Mouse (Mus musculus) heart, embryonic 16.5 days (tissue): ENCODE measurements around the gene Hectd4. TPM values are rescaled to one million over a fixed set of nuclear protein-coding genes. Genes with fewer than 3 reads are reported as not detected.
"Not testable (repeated sequence)": the region's sequence is repeated elsewhere in the genome, so short reads cannot be mapped to it uniquely, and the experiment has no call there.

Source experiments
- ATAC-seq: fragments of 200-750 bp; cut with Nextera tagmentation; replicated peaks from 2 replicates; pipeline ENCODE4 v1.8.0; 2017; ENCODE audit warnings: moderate number of reproducible peaks; ENCODE audit not compliant: insufficient read depth, low FRiP score; ENCODE audit errors: extremely low read depth
- H3K27ac ChIP-seq: fragments of 300-500 bp; sonication (generic); 2 replicates; pipeline ENCODE4 v1.5.1; 2014; ENCODE audit warnings: mild to moderate bottlenecking, low read length, control low read depth, moderate library complexity
- H3K27me3 ChIP-seq: fragments of 300-500 bp; sonication (generic); 2 replicates; pipeline ENCODE4 v1.6.1; 2014; ENCODE audit warnings: low read length, mixed read lengths; ENCODE audit not compliant: control insufficient read depth, insufficient read depth
- H3K36me3 ChIP-seq: fragments of 300-500 bp; sonication (generic); 2 replicates; pipeline ENCODE4 v1.6.1; 2014; ENCODE audit not compliant: control insufficient read depth, insufficient read depth
- H3K4me1 ChIP-seq: fragments of 300-500 bp; sonication (generic); 2 replicates; pipeline ENCODE4 v1.6.1; 2014; ENCODE audit warnings: low read length, mixed read lengths; ENCODE audit not compliant: control insufficient read depth, insufficient read depth
- H3K4me2 ChIP-seq: fragments of 300-500 bp; sonication (generic); 2 replicates; pipeline ENCODE4 v1.6.1; 2014; ENCODE audit warnings: low read depth, mild to moderate bottlenecking, control low read depth, low read length
- H3K4me3 ChIP-seq: fragments of 300-500 bp; sonication (generic); 2 replicates; pipeline ENCODE4 v1.5.1; 2014; ENCODE audit warnings: mild to moderate bottlenecking, control low read depth, low read length
- H3K9ac ChIP-seq: fragments of 300-500 bp; sonication (generic); 2 replicates; pipeline ENCODE4 v1.6.1; 2014; ENCODE audit warnings: low read length, control low read depth
- H3K9me3 ChIP-seq: fragments of 300-500 bp; sonication (generic); replicated peaks from 2 replicates; pipeline ENCODE4 v1.6.1; 2016; ENCODE audit warnings: low read length; ENCODE audit not compliant: control insufficient read depth
- WGBS: fragments of 180-500 bp; shearing (Covaris S2); extraction: QIAGEN DNeasy Blood & Tissue Kit; methylation state at CpG from one replicate; pipeline ENCODE4 v1.1.7; 2014; 5-methylcytosine and 5-hydroxymethylcytosine counted together
- polyA plus RNA-seq: library from polyadenylated mRNA; unstranded; fragments of >200 nt; fragmentation: Nextera tagmentation; extraction: Ambion mirVana; gene quantifications from 2 replicates; pipeline ENCODE4 v1.2.1, GENCODE M21; 2015

Gene Hectd4
- polyA plus RNA-seq, 1 experiment from 2014 or later = 2.6 TPM

DNA sequence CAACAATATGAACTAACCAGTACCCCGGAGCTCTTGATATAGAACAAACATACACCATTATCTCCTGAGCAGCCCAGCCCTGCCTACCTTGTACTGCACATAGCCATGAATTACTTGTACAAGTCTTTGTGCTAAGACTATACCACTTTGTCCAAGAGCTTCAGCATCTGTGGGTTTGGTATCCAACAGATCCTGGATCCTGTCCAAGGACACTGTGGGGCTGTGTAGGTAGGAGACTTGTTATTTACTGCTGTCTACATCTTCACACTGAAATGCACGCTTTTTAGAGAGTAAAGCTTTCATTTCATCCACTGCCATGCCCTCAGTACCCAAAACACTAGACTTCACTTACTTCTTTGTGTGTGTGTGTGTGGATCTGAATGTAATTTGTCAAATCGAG, 4.8 kb downstream of the Hectd4 start:
- no peak overlapping the region for H3K4me3 ChIP-seq
- peaks cover 20% of the 10 kb centered on the region for H3K4me1 ChIP-seq
- H3K9me3 ChIP-seq = no peaks in the 10 kb centered on the region
- no peak for ATAC-seq
- H3K27me3 ChIP-seq = no peaks in the 10 kb centered on the region
- no peak overlapping the region for H3K9ac ChIP-seq
- no peak overlapping the region for H3K27ac ChIP-seq
- 85% methylated on average over 3 of the region's 3 CpGs for WGBS
- H3K36me3 ChIP-seq = no peaks in the 10 kb centered on the region
- H3K4me2 ChIP-seq = no peak overlapping the region

- Histone ChIP-seq H3K4me1 (peaks cover 20% of the 10 kb centered on the region), H3K27ac (no peak overlapping the region), H3K4me2 (no peak overlapping the region), H3K4me3 (no peak overlapping the region), H3K9me3 (no peaks in the 10 kb centered on the region), H3K9ac (no peak overlapping the region), H3K36me3 (no peaks in the 10 kb centered on the region), H3K27me3 (no peaks in the 10 kb centered on the region)
- no peak for ATAC-seq
- 59% methylated on average over 2 of the region's 2 CpGs for WGBS
These were observed 5.8 kb downstream of the Hectd4 start for GRCm38 (mm10) chr5:121225854-121226253.

GRCm38 (mm10) chr5:121226406-121226805, 6.4 kb downstream of the Hectd4 start:
- Histone ChIP-seq H3K27me3 (no peaks in the 10 kb centered on the region), H3K9me3 (no peaks in the 10 kb centered on the region), H3K27ac (no peak overlapping the region), H3K4me3 (no peak overlapping the region), H3K9ac (no peak overlapping the region), H3K4me2 (no peak overlapping the region), H3K36me3 (no peaks in the 10 kb centered on the region), H3K4me1 (peaks cover 17% of the 10 kb centered on the region)
- WGBS = 52% methylated on average over 3 of the region's 3 CpGs
- no peak for ATAC-seq

- H3K27me3 ChIP-seq = no peaks in the 10 kb centered on the region
- no peak overlapping the region for H3K9ac ChIP-seq
- no peak overlapping the region for H3K27ac ChIP-seq
- no peak for ATAC-seq
- no peak overlapping the region for H3K4me3 ChIP-seq
- no peaks in the 10 kb centered on the region for H3K36me3 ChIP-seq
- peaks cover 14% of the 10 kb centered on the region for H3K4me1 ChIP-seq
- H3K4me2 ChIP-seq = no peak overlapping the region
- H3K9me3 ChIP-seq = no peaks in the 10 kb centered on the region
- 81% methylated on average over 4 of the region's 4 CpGs for WGBS
These were observed 6.8 kb downstream of the Hectd4 start for GRCm38 (mm10) chr5:121226845-121227244.

- WGBS = 68% methylated on average over 1 of the region's 1 CpGs
- H3K36me3 ChIP-seq, H3K27me3 ChIP-seq, H3K9me3 ChIP-seq, H3K27ac ChIP-seq, ATAC-seq, H3K4me2 ChIP-seq, H3K9ac ChIP-seq, H3K4me3 ChIP-seq: not testable (repeated sequence)
- H3K4me1 ChIP-seq = peaks cover 14% of the 10 kb centered on the region
These were observed 7.3 kb downstream of the Hectd4 start for GRCm38 (mm10) chr5:121227330-121227729.

GRCm38 (mm10) chr5:121229182-121229581, 9.2 kb downstream of the Hectd4 start:
- Histone ChIP-seq H3K4me1 (peaks cover 14% of the 10 kb centered on the region), H3K27ac (no peak overlapping the region), H3K9me3 (no peaks in the 10 kb centered on the region), H3K4me2 (no peak overlapping the region), H3K9ac (no peak overlapping the region), H3K27me3 (no peaks in the 10 kb centered on the region), H3K36me3 (no peaks in the 10 kb centered on the region), H3K4me3 (no peak overlapping the region)
- 88% methylated on average over 2 of the region's 2 CpGs for WGBS
- no peak for ATAC-seq

GRCm38 (mm10) chr5:121230811-121231210, 10.8 kb downstream of the Hectd4 start:
- no peak overlapping the region for H3K4me3 ChIP-seq

DNA sequence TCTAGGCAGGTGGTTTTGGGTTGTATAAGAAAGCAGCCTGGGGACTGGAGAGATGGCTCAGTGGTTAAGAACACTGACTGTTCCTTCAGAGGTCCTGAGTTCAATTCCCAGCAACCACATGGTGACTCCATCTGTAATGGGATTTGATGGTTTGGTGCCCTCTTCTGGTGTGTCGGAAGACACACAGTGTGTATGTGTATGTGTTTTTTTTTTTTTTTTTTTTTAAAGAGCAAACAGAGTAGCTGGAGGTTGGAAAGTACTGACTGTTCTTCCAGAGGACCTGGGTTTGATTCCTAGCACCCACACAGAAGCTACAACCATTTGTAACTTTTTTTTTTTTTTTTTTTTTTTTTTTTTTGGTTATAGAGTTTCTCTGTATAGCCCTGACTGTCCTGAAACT, 12.8 kb downstream of the Hectd4 start:
- Histone ChIP-seq H3K27ac (no peak overlapping the region), H3K9ac (no peak overlapping the region), H3K9me3 (no peaks in the 10 kb centered on the region), H3K4me1 (peaks cover 7% of the 10 kb centered on the region), H3K36me3 (no peaks in the 10 kb centered on the region), H3K4me3 (no peak overlapping the region), H3K27me3 (no peaks in the 10 kb centered on the region), H3K4me2 (no peak overlapping the region)
- no peak for ATAC-seq
- 95% methylated on average over 1 of the region's 1 CpGs for WGBS

More at GRCm38 (mm10) chr5:121230811-121231210, 10.8 kb downstream of the Hectd4 start:
- no peak overlapping the region for H3K9ac ChIP-seq
- ATAC-seq = no peak
- H3K36me3 ChIP-seq = no peaks in the 10 kb centered on the region
- no peak overlapping the region for H3K4me2 ChIP-seq
- H3K4me1 ChIP-seq = peaks cover 10% of the 10 kb centered on the region
- H3K9me3 ChIP-seq = no peaks in the 10 kb centered on the region
- H3K27me3 ChIP-seq = no peaks in the 10 kb centered on the region
- 68% methylated on average over 9 of the region's 9 CpGs for WGBS
- no peak overlapping the region for H3K27ac ChIP-seq

- Histone ChIP-seq H3K27ac (no peak overlapping the region), H3K27me3 (no peaks in the 10 kb centered on the region), H3K4me1 (peaks cover 7% of the 10 kb centered on the region), H3K36me3 (no peaks in the 10 kb centered on the region), H3K4me2 (no peak overlapping the region), H3K9ac (no peak overlapping the region), H3K4me3 (no peak overlapping the region), H3K9me3 (no peaks in the 10 kb centered on the region)
- 59% methylated on average over 2 of the region's 2 CpGs for WGBS
- ATAC-seq = no peak
These were observed 13.7 kb downstream of the Hectd4 start for GRCm38 (mm10) chr5:121233726-121234125.

- no peaks in the 10 kb centered on the region for H3K9me3 ChIP-seq
- no peaks in the 10 kb centered on the region for H3K36me3 ChIP-seq
- no peak overlapping the region for H3K4me3 ChIP-seq
- 0 out of 2 replicates have a peak, but pooled peaks have one; percentile 60 for ATAC-seq
- H3K9ac ChIP-seq = no peak overlapping the region
- no peak overlapping the region for H3K4me2 ChIP-seq
- H3K27me3 ChIP-seq = no peaks in the 10 kb centered on the region
- H3K4me1 ChIP-seq = peaks cover 7% of the 10 kb centered on the region
- 15% methylated on average over 5 of the region's 5 CpGs for whole genome bisulfite sequencing
- H3K27ac ChIP-seq = peak overlapping the region; percentile 60
These were observed 16.2 kb downstream of the Hectd4 start for GRCm38 (mm10) chr5:121236171-121236570.
